Mouse (Mus musculus): ENCODE results near the gene Xpr1. TPM values are rescaled to one million over a fixed set of nuclear protein-coding genes. Genes with fewer than 3 reads are reported as not detected.

Gene Xpr1
- polyA plus RNA-seq, 1 experiment from 2014 or later, result 61.3 TPM

DNA sequence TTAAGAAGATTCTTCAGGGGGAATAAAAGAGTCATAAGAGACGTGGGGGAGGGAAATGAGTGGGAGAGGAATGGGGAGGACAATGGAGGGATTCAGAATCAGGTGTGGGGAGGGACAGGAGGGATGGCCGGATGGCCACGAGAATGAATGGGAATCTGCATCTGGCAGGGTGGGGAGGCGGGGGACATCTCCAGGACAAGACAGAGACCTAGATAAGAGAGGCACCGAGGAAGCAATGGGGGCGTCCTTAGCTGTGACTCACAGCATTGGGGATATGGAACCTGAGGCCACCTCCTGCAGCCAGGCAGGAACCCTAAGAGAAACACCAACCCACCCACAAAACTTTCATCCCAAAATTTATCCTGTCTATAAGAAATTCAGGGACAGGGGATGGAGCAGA is 81.3 kb downstream of the Xpr1 start:
- WGBS, result 65% methylated on average over 6 of the region's 6 CpGs
- no peaks in the 10 kb centered on the region for H3K27me3 ChIP-seq (ENCODE audit: control insufficient read depth, insufficient read depth, low read length)
- H3K36me3 ChIP-seq (ENCODE audit: control insufficient read depth, insufficient read depth, low read length), result peaks cover 17% of the 10 kb centered on the region
- ATAC-seq (ENCODE audit: low FRiP score, low TSS enrichment) (no peak), DNase-seq (no peak)
- no peak overlapping the region for H3K4me3 ChIP-seq (replicated peaks; ENCODE audit: low read depth, low read length)
- no peaks in the 10 kb centered on the region for H3K4me1 ChIP-seq (ENCODE audit: control insufficient read depth, insufficient read depth, low read length)
- no peak overlapping the region for H3K27ac ChIP-seq (replicated peaks; ENCODE audit: low read depth, low read length)
- no peak overlapping the region for H3K4me2 ChIP-seq (ENCODE audit: low read length)
- H3K9me3 ChIP-seq (ENCODE audit: control insufficient read depth, low read length), result no peaks in the 10 kb centered on the region
- no peak overlapping the region for H3K9ac ChIP-seq (replicated peaks; ENCODE audit: low read length)

DNA sequence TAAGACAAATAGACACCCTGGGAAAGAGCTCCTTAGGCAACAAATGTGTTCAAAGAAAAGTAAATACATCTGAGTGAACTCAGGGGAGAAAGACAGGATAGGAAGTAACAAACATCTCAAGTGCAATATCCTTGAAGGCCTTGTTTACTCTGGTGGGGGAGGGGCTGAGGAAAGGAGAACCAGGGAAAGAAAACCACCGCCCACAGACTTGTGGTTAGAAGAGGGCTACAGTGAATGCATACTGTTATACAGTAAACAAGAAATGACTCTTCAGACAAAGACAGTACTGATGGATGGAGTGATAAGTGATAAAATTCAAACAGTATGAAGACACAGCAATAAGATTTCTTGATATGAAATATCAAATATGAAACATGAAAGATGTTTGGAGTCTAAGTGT is 95.0 kb downstream of the Xpr1 start:
- H3K9ac ChIP-seq (replicated peaks; ENCODE audit: low read length), result no peak overlapping the region
- peaks cover 9% of the 10 kb centered on the region for H3K4me1 ChIP-seq (ENCODE audit: control insufficient read depth, insufficient read depth, low read length)
- H3K9me3 ChIP-seq (ENCODE audit: control insufficient read depth, low read length), result no peaks in the 10 kb centered on the region
- WGBS, result 73% methylated on average over 1 of the region's 1 CpGs
- H3K4me3 ChIP-seq (replicated peaks; ENCODE audit: low read depth, low read length), result no peak overlapping the region
- ATAC-seq (ENCODE audit: low FRiP score, low TSS enrichment) (no peak), DNase-seq (peak; percentile 13)
- H3K4me2 ChIP-seq (ENCODE audit: low read length), result no peak overlapping the region
- peak overlapping the region; percentile 1; the same call in 1 of the 2 replicates for H3K27ac ChIP-seq (replicated peaks; ENCODE audit: low read depth, low read length)
- peaks cover 8% of the 10 kb centered on the region; the same call in 1 of the 2 replicates for H3K36me3 ChIP-seq (ENCODE audit: control insufficient read depth, insufficient read depth, low read length)
- no peaks in the 10 kb centered on the region for H3K27me3 ChIP-seq (ENCODE audit: control insufficient read depth, insufficient read depth, low read length)

DNA sequence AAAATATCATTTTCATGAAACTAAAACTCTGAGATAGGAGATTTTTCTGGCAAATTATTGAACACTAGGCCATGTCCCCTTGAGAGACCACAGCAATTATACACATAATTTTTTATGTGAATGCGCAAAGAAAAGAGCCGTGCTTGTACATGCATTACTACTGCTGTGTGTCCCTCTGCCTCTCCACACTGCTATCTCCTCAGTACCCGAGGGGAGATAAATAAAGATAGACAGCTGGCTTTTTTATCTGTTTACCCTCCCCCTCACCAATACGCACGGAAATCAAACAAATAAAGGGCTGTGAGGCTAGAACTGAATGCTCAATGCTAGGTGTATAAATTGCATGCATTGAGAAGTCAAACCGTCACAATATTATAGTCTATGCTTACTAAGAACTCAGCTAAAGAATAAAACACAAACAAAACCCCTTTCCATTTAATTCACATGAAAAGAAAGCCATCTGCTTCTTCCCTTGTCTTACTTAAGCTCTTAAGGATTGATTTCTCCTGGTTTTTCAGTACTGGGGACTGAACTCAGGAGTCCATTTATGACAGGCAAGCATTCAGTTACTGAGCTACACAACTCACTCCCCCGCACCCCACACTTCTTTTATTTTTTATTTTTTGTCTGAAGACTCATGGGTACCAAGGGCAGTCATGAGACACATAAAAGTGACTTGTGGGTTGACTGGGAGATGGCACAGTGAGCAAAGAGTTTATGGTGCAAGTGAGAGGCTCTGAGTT is 97.0 kb downstream of the Xpr1 start:
- no peak overlapping the region for H3K4me3 ChIP-seq (replicated peaks; ENCODE audit: low read depth, low read length)
- H3K27me3 ChIP-seq (ENCODE audit: control insufficient read depth, insufficient read depth, low read length), result no peaks in the 10 kb centered on the region
- H3K9ac ChIP-seq (replicated peaks; ENCODE audit: low read length), result no peak overlapping the region
- ATAC-seq (ENCODE audit: low FRiP score, low TSS enrichment) (no peak), DNase-seq (peak; percentile 42)
- H3K9me3 ChIP-seq (ENCODE audit: control insufficient read depth, low read length), result no peaks in the 10 kb centered on the region
- no peak overlapping the region for H3K4me2 ChIP-seq (ENCODE audit: low read length)
- H3K4me1 ChIP-seq (ENCODE audit: control insufficient read depth, insufficient read depth, low read length), result peaks cover 9% of the 10 kb centered on the region
- 25% methylated on average over 7 of the region's 7 CpGs for WGBS
- peak overlapping the region; percentile 72 for H3K27ac ChIP-seq (replicated peaks; ENCODE audit: low read depth, low read length)
- H3K36me3 ChIP-seq (ENCODE audit: control insufficient read depth, insufficient read depth, low read length), result peaks cover 5% of the 10 kb centered on the region; the same call in 1 of the 2 replicates

DNA sequence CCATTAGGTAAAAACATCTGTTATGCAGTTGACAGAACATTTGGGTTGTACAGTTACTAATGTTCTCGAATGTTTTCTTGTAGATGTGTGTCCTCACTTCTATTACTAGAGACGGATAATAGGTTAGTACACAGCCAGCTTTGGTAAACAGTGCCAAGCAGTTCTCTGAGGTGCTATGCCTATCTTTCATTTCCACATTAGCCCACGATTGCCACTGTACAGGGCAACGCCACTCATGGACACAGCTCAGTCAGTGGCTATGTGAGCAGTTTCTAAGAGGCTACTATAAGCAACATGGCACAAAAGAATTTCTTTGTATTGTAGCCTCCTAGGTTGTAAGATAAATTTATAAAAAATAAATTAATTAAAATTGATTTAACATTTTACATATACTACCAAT is 97.7 kb downstream of the Xpr1 start:
- peak; percentile 15 for DNase-seq
- no peak overlapping the region for H3K9ac ChIP-seq (replicated peaks; ENCODE audit: low read length)
- H3K4me2 ChIP-seq (ENCODE audit: low read length), result no peak overlapping the region
- no peaks in the 10 kb centered on the region for H3K9me3 ChIP-seq (ENCODE audit: control insufficient read depth, low read length)
- no peak for ATAC-seq (ENCODE audit: low FRiP score, low TSS enrichment)
- H3K4me1 ChIP-seq (ENCODE audit: control insufficient read depth, insufficient read depth, low read length), result peaks cover 9% of the 10 kb centered on the region
- no peaks in the 10 kb centered on the region for H3K27me3 ChIP-seq (ENCODE audit: control insufficient read depth, insufficient read depth, low read length)
- H3K27ac ChIP-seq (replicated peaks; ENCODE audit: low read depth, low read length), result peak overlapping the region; percentile 10; the same call in 1 of the 2 replicates
- no peak overlapping the region for H3K4me3 ChIP-seq (replicated peaks; ENCODE audit: low read depth, low read length)
- H3K36me3 ChIP-seq (ENCODE audit: control insufficient read depth, insufficient read depth, low read length), result peaks cover 5% of the 10 kb centered on the region; the same call in 1 of the 2 replicates
- 80% methylated on average over 4 of the region's 4 CpGs for WGBS

DNA sequence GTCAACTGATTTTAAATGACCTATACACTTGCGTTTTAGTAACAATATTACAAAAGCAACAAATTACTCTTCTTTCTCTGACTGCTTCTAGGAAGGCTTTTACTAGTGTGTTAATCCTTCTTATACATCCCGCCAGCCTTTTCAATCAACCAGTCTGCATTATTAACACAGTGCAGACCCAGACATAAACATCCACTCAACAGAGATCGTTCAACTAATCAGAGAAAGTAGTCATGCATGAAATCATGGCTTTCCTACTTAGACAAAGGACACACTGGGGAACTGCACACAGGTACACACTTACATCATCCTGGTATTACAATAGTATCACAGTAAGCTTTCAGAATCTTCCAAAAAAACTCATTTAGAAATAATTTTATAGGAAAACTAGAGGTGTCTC is 105.5 kb downstream of the Xpr1 start:
- no peaks in the 10 kb centered on the region for H3K27me3 ChIP-seq (ENCODE audit: control insufficient read depth, insufficient read depth, low read length)
- H3K4me1 ChIP-seq (ENCODE audit: control insufficient read depth, insufficient read depth, low read length), result peaks cover 15% of the 10 kb centered on the region
- H3K4me2 ChIP-seq (ENCODE audit: low read length), result no peak overlapping the region
- DNase-seq, result peak; percentile 13
- 0 out of 2 replicates have a peak overlapping the region, but pooled peaks have one; percentile 33 for H3K27ac ChIP-seq (replicated peaks; ENCODE audit: low read depth, low read length)
- no peak overlapping the region for H3K9ac ChIP-seq (replicated peaks; ENCODE audit: low read length)
- H3K9me3 ChIP-seq (ENCODE audit: control insufficient read depth, low read length), result no peaks in the 10 kb centered on the region
- H3K4me3 ChIP-seq (replicated peaks; ENCODE audit: low read depth, low read length), result no peak overlapping the region
- peaks cover 23% of the 10 kb centered on the region for H3K36me3 ChIP-seq (ENCODE audit: control insufficient read depth, insufficient read depth, low read length)
- WGBS, result 27% methylated on average over 3 of the region's 3 CpGs
- no peak for ATAC-seq (ENCODE audit: low FRiP score, low TSS enrichment)

DNA sequence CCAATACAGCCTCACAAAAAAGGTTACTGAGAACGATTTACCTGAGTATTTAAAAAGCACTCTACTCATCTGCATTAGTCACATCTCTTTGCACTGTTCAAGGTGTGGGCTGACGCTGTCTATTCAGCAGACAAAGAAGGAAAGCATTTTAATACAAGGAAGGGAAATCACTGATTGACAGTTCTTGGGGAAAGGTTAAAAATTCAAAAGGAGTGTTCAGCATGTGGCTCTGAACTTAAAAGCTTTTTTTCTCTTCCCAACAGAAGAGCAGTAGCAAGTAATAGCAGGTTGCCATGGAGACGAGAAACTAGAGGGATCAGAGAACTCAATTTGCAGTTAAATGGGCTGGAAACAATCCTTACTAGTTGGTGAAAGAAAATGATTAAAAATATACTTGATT is 110.3 kb downstream of the Xpr1 start:
- Histone ChIP-seq H3K4me3 (replicated peaks; ENCODE audit: low read depth, low read length) (no peak overlapping the region), H3K27me3 (ENCODE audit: control insufficient read depth, insufficient read depth, low read length) (no peaks in the 10 kb centered on the region), H3K4me2 (ENCODE audit: low read length) (no peak overlapping the region; the same call in 1 of the 2 replicates), H3K27ac (replicated peaks; ENCODE audit: low read depth, low read length) (peak overlapping the region; percentile 60), H3K9me3 (ENCODE audit: control insufficient read depth, low read length) (no peaks in the 10 kb centered on the region), H3K36me3 (ENCODE audit: control insufficient read depth, insufficient read depth, low read length) (0 out of 2 replicates have a peak, but pooled peaks cover 13% of the 10 kb centered on the region), H3K4me1 (ENCODE audit: control insufficient read depth, insufficient read depth, low read length) (peaks cover 44% of the 10 kb centered on the region), H3K9ac (replicated peaks; ENCODE audit: low read length) (no peak overlapping the region)
- peak; percentile 43; the same call in 1 of the 2 replicates for ATAC-seq (ENCODE audit: low FRiP score, low TSS enrichment)
- DNase-seq, result peak; percentile 86
- WGBS, result 6% methylated on average over 3 of the region's 3 CpGs

DNA sequence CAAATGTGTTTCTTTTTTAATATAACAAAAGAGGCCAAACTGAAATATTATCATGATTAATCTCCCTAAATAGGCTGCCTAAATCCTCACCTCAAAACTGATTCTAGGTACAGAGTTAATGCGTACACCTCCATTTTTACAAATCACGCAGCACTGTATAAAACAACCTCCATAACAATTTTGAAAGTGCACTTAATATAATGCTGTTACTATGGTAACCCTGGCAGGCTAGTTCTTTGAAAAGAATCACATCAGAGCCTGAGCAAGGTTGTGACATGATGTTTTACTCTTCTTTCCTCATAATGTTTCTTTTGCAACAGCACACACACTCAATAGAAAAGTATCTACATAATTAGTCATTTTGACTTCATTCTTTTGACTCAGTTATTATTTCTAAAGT is 113.8 kb downstream of the Xpr1 start:
- no peak overlapping the region for H3K27ac ChIP-seq (replicated peaks; ENCODE audit: low read depth, low read length)
- H3K9ac ChIP-seq (replicated peaks; ENCODE audit: low read length), result no peak overlapping the region
- peak; percentile 73 for DNase-seq
- 52% methylated on average over 2 of the region's 2 CpGs for WGBS
- no peak overlapping the region for H3K4me3 ChIP-seq (replicated peaks; ENCODE audit: low read depth, low read length)
- no peak for ATAC-seq (ENCODE audit: low FRiP score, low TSS enrichment)
- 0 out of 2 replicates have a peak, but pooled peaks cover 7% of the 10 kb centered on the region for H3K36me3 ChIP-seq (ENCODE audit: control insufficient read depth, insufficient read depth, low read length)
- no peaks in the 10 kb centered on the region for H3K9me3 ChIP-seq (ENCODE audit: control insufficient read depth, low read length)
- peaks cover 44% of the 10 kb centered on the region for H3K4me1 ChIP-seq (ENCODE audit: control insufficient read depth, insufficient read depth, low read length)
- H3K4me2 ChIP-seq (ENCODE audit: low read length), result no peak overlapping the region
- H3K27me3 ChIP-seq (ENCODE audit: control insufficient read depth, insufficient read depth, low read length), result no peaks in the 10 kb centered on the region

GRCm38 (mm10) chr1:155297615-155298014 is 119.6 kb downstream of the Xpr1 start:
- H3K9ac ChIP-seq (replicated peaks; ENCODE audit: low read length), result no peak overlapping the region
- H3K4me3 ChIP-seq (replicated peaks; ENCODE audit: low read depth, low read length), result no peak overlapping the region
- no peaks in the 10 kb centered on the region for H3K27me3 ChIP-seq (ENCODE audit: control insufficient read depth, insufficient read depth, low read length)
- peaks cover 1% of the 10 kb centered on the region; the same call in 1 of the 2 replicates for H3K4me1 ChIP-seq (ENCODE audit: control insufficient read depth, insufficient read depth, low read length)
- H3K36me3 ChIP-seq (ENCODE audit: control insufficient read depth, insufficient read depth, low read length), result no peaks in the 10 kb centered on the region
- no peak for DNase-seq
- no peak overlapping the region for H3K27ac ChIP-seq (replicated peaks; ENCODE audit: low read depth, low read length)
- 92% methylated on average over 5 of the region's 5 CpGs for WGBS
- no peaks in the 10 kb centered on the region for H3K9me3 ChIP-seq (ENCODE audit: control insufficient read depth, low read length)
- no peak for ATAC-seq (ENCODE audit: low FRiP score, low TSS enrichment)
- H3K4me2 ChIP-seq (ENCODE audit: low read length), result no peak overlapping the region

- H3K4me2 ChIP-seq (ENCODE audit: low read length), result no peak overlapping the region
- no peak overlapping the region for H3K4me3 ChIP-seq (replicated peaks; ENCODE audit: low read depth, low read length)
- ATAC-seq (ENCODE audit: low FRiP score, low TSS enrichment), result no peak
These were observed 120.0 kb downstream of the Xpr1 start for GRCm38 (mm10) chr1:155297203-155297602.

More at GRCm38 (mm10) chr1:155297203-155297602, 120.0 kb downstream of the Xpr1 start:
- DNase-seq, result no peak
- 86% methylated on average over 2 of the region's 2 CpGs for WGBS
- no peaks in the 10 kb centered on the region for H3K4me1 ChIP-seq (ENCODE audit: control insufficient read depth, insufficient read depth, low read length)
- H3K9me3 ChIP-seq (ENCODE audit: control insufficient read depth, low read length), result no peaks in the 10 kb centered on the region
- no peak overlapping the region for H3K27ac ChIP-seq (replicated peaks; ENCODE audit: low read depth, low read length)
- H3K36me3 ChIP-seq (ENCODE audit: control insufficient read depth, insufficient read depth, low read length), result no peaks in the 10 kb centered on the region
- H3K27me3 ChIP-seq (ENCODE audit: control insufficient read depth, insufficient read depth, low read length), result no peaks in the 10 kb centered on the region
- no peak overlapping the region for H3K9ac ChIP-seq (replicated peaks; ENCODE audit: low read length)
